Mouse (Mus musculus): ENCODE results near the gene Jag1. TPM values are rescaled to one million over a fixed set of nuclear protein-coding genes. Genes with fewer than 3 reads are reported as not detected.

Gene Jag1
- total and polyA plus RNA-seq, 3 experiments = not detected

DNA sequence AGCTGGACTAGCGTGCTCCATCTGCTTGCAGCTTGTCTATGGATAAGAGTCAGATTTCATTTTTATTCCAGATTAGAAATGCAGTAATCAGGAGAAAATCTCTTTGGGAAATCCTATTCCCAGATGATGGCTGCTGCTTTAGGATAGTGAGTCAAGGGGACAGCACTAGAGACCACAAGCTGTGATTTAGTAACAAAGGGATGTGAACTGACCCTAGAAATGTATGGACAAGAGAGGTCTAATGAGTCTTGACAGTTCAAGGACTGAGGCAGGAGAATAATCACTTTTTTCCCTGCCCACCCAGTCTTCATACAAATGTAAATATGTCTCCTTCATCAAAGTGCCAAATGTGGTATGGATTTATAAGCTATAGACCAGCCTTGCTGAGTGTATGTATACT is 52.6 kb downstream of the Jag1 start:
- no peak overlapping the region for H3K27ac ChIP-seq (ENCODE audit: insufficient read depth, low read depth)
- in situ Hi-C loops (cut with MboI; ENCODE audit: low pct_ligation_motif_present, low pct_unique_long_range_greater_than_20kb, low sequenced_read_pairs) = no loop called here
- no peaks in the 10 kb centered on the region for H3K79me2 ChIP-seq (replicated peaks; ENCODE audit: control insufficient read depth, extremely low read depth, insufficient read depth, poor library complexity, severe bottlenecking)
- TF ChIP-seq ZMIZ1 (IDR thresholded peaks at IDR 0.05; ENCODE audit: low read depth, low read length) = no peak
- TF ChIP-seq MAZ (IDR thresholded peaks at IDR 0.05; ENCODE audit: low read depth, low read length) = no peak
- no peak for TF ChIP-seq POLR2A (IDR thresholded peaks at IDR 0.05; ENCODE audit: low read depth, low read length)
- no peak for TF ChIP-seq PAX5 (IDR thresholded peaks at IDR 0.05; ENCODE audit: low read length)
- no peak for TF ChIP-seq TBP (conservative IDR thresholded peaks at IDR 0.05; ENCODE audit: low read depth, low read length)
- TF ChIP-seq BHLHE40 (IDR thresholded peaks at IDR 0.05; ENCODE audit: low read depth, low read length) = no peak
- TF ChIP-seq JUN (IDR thresholded peaks at IDR 0.05; ENCODE audit: insufficient read depth, low read depth, low read length) = no peak
- TF ChIP-seq E2F4 (IDR thresholded peaks at IDR 0.05; ENCODE audit: insufficient replicate concordance, low read depth, low read length) = no peak
- no peak for TF ChIP-seq CHD1 (IDR thresholded peaks at IDR 0.05; ENCODE audit: low read depth, low read length)
- no peak for TF ChIP-seq MXI1 (IDR thresholded peaks at IDR 0.05; ENCODE audit: low read depth, low read length)
- TF ChIP-seq CTCF (conservative IDR thresholded peaks at IDR 0.05 in 1 of 2, IDR thresholded peaks at IDR 0.05 in 1 of 2; ENCODE audit: low read depth in 2 of 2, low read length in 2 of 2) = no peak
- no peak for TF ChIP-seq ZKSCAN1 (IDR thresholded peaks at IDR 0.05; ENCODE audit: borderline replicate concordance, low read depth, low read length)
- TF ChIP-seq USF2 (conservative IDR thresholded peaks at IDR 0.05; ENCODE audit: low read depth, low read length) = no peak
- TF ChIP-seq IRF4 (IDR thresholded peaks at IDR 0.05; ENCODE audit: low read depth, low read length) = no peak
- TF ChIP-seq ZNF384 (IDR thresholded peaks at IDR 0.05; ENCODE audit: low read depth, low read length) = no peak
- DNase-seq (ENCODE audit: extremely low read depth) = no peak
- H3K4me1 ChIP-seq (ENCODE audit: control insufficient read depth in 1 of 2, insufficient read depth in 2 of 2) = no peaks in the 10 kb centered on the region
- no peak overlapping the region for H3K4me3 ChIP-seq (replicated peaks in 1 of 3; ENCODE audit: low read depth in 2 of 3, low read length in 2 of 3, poor library complexity in 1 of 3)
- H3K9ac ChIP-seq (ENCODE audit: insufficient read depth, low read depth) = no peak overlapping the region
- no peaks in the 10 kb centered on the region for H3K9me3 ChIP-seq (replicated peaks; ENCODE audit: low read length)
- no peaks in the 10 kb centered on the region for H3K27me3 ChIP-seq (replicated peaks)
- dilution Hi-C loops (cut with MboI; ENCODE audit: extremely low pct_ligation_motif_present, extremely low pct_unique_long_range_greater_than_20kb, low sequenced_read_pairs) = no loop called here
- H3K4me2 ChIP-seq (ENCODE audit: insufficient read depth, low read depth, poor library complexity, severe bottlenecking) = no peak overlapping the region
- peaks cover 3 to 32% of the 10 kb centered on the region in 2 experiments for H3K36me3 ChIP-seq (replicated peaks in 1 of 2; ENCODE audit: control insufficient read depth in 1 of 2, insufficient read depth in 1 of 2, low read length in 1 of 2)

DNA sequence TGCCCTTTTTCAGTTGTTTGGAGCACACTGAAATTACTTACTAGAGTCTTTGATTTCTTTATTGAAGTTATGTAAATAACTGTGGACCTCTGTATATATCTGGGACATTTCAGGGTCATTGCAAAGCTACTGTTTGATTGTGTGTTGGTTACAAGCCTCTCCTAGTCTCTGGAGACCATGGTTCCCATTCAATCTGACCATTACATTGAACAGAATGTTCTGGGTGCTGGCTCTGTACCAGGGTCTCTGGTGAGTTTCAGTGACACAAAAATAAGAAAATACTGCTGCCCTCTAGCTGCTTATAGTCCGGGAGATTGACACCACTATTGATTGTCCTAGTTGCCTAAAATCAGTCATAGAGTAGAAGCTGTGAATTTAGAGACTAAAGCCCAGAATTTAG is 66.5 kb downstream of the Jag1 start:
- no peak overlapping the region for H3K27ac ChIP-seq (ENCODE audit: insufficient read depth, low read depth)
- H3K4me1 ChIP-seq (ENCODE audit: control insufficient read depth in 1 of 2, insufficient read depth in 2 of 2) = peaks cover 0 to 5% of the 10 kb centered on the region in 2 experiments; a peak in 1 of 4 replicates
- in situ Hi-C loops (cut with MboI; ENCODE audit: low pct_ligation_motif_present, low pct_unique_long_range_greater_than_20kb, low sequenced_read_pairs) (no loop called here), dilution Hi-C loops (cut with MboI; ENCODE audit: extremely low pct_ligation_motif_present, extremely low pct_unique_long_range_greater_than_20kb, low sequenced_read_pairs) (no loop called here)
- no peak overlapping the region for H3K4me3 ChIP-seq (replicated peaks in 1 of 3; ENCODE audit: low read depth in 2 of 3, low read length in 2 of 3, poor library complexity in 1 of 3)
- H3K9ac ChIP-seq (ENCODE audit: insufficient read depth, low read depth) = no peak overlapping the region
- no peak for TF ChIP-seq MYC (IDR thresholded peaks at IDR 0.05; ENCODE audit: low read depth, low read length)
- TF ChIP-seq SIN3A (IDR thresholded peaks at IDR 0.05; ENCODE audit: low read length) = no peak
- no peak for TF ChIP-seq TBP (conservative IDR thresholded peaks at IDR 0.05; ENCODE audit: low read depth, low read length)
- TF ChIP-seq MAFK (IDR thresholded peaks at IDR 0.05; ENCODE audit: insufficient replicate concordance, low read length) = no peak
- no peak for TF ChIP-seq PAX5 (IDR thresholded peaks at IDR 0.05; ENCODE audit: low read length)
- no peak for TF ChIP-seq POLR2AphosphoS2 (IDR thresholded peaks at IDR 0.05; ENCODE audit: low read depth, low read length)
- TF ChIP-seq ZNF384 (IDR thresholded peaks at IDR 0.05; ENCODE audit: low read depth, low read length) = no peak
- TF ChIP-seq POLR2A (IDR thresholded peaks at IDR 0.05; ENCODE audit: low read depth, low read length) = no peak
- no peak for TF ChIP-seq CHD2 (IDR thresholded peaks at IDR 0.05; ENCODE audit: low read length)
- TF ChIP-seq USF2 (conservative IDR thresholded peaks at IDR 0.05; ENCODE audit: low read depth, low read length) = no peak
- TF ChIP-seq ZC3H11A (IDR thresholded peaks at IDR 0.05; ENCODE audit: low read depth, low read length) = no peak
- TF ChIP-seq TCF12 (IDR thresholded peaks at IDR 0.05; ENCODE audit: low read depth, low read length) = no peak
- H3K79me2 ChIP-seq (replicated peaks; ENCODE audit: control insufficient read depth, extremely low read depth, insufficient read depth, poor library complexity, severe bottlenecking) = no peaks in the 10 kb centered on the region
- no peaks in the 10 kb centered on the region for H3K9me3 ChIP-seq (replicated peaks; ENCODE audit: low read length)
- H3K4me2 ChIP-seq (ENCODE audit: insufficient read depth, low read depth, poor library complexity, severe bottlenecking) = no peak overlapping the region
- DNase-seq (ENCODE audit: extremely low read depth) = no peak
- H3K36me3 ChIP-seq (replicated peaks in 1 of 2; ENCODE audit: control insufficient read depth in 1 of 2, insufficient read depth in 1 of 2, low read length in 1 of 2) = peaks cover 4 to 25% of the 10 kb centered on the region in 2 experiments
- no peaks in the 10 kb centered on the region for H3K27me3 ChIP-seq (replicated peaks)

Data from CH12.LX (cell line).